Mouse (Mus musculus) forebrain, embryonic 13.5 days (tissue): ENCODE results near the gene Cog6. TPM values are rescaled to one million over a fixed set of nuclear protein-coding genes. Genes with fewer than 3 reads are reported as not detected.
A peak's percentile ranks its signal among the peaks of the same experiment; 100 is the strongest.
"Not testable (repeated sequence)": the region's sequence is repeated elsewhere in the genome, so short reads cannot be mapped to it uniquely, and the experiment has no call there.

Experiments used
- ATAC-seq: fragments of 200-750 bp; cut with Nextera tagmentation; 2 replicates; pipeline ENCODE4 v1.8.0; 2017
- H3K27ac ChIP-seq: fragments of 300-500 bp; sonication (generic); 2 replicates; pipeline ENCODE4 v1.5.1; 2015; ENCODE audit warnings: inconsistent platforms, mild to moderate bottlenecking, moderate library complexity
- H3K27me3 ChIP-seq: fragments of 300-500 bp; sonication (generic); 2 replicates; pipeline ENCODE4 v1.6.1; 2015; ENCODE audit warnings: mild to moderate bottlenecking, inconsistent platforms
- H3K36me3 ChIP-seq: fragments of 300-500 bp; sonication (generic); 2 replicates; pipeline ENCODE4 v1.6.1; 2015; ENCODE audit warnings: mild to moderate bottlenecking, inconsistent platforms; ENCODE audit not compliant: poor library complexity, severe bottlenecking
- H3K4me1 ChIP-seq: fragments of 300-500 bp; sonication (generic); 2 replicates; pipeline ENCODE4 v1.6.1; 2015; ENCODE audit warnings: inconsistent platforms
- H3K4me2 ChIP-seq: fragments of 300-500 bp; sonication (generic); 2 replicates; pipeline ENCODE4 v1.6.1; 2015; ENCODE audit warnings: inconsistent platforms, mild to moderate bottlenecking, moderate library complexity
- H3K4me3 ChIP-seq: fragments of 300-500 bp; sonication (generic); 2 replicates; pipeline ENCODE4 v1.5.1; 2015; ENCODE audit warnings: mild to moderate bottlenecking, inconsistent platforms
- H3K9ac ChIP-seq: fragments of 300-500 bp; sonication (generic); 2 replicates; pipeline ENCODE4 v1.6.1; 2015; ENCODE audit warnings: mild to moderate bottlenecking, inconsistent platforms
- H3K9me3 ChIP-seq: fragments of 300-500 bp; sonication (generic); replicated peaks from 2 replicates; pipeline ENCODE4 v1.6.1; 2016; ENCODE audit warnings: inconsistent platforms
- WGBS: fragments of 180-500 bp; shearing (Covaris S2); methylation state at CpG from one replicate; pipeline ENCODE4 v1.1.7; 2015; 5-methylcytosine and 5-hydroxymethylcytosine counted together
- polyA plus RNA-seq: library from polyadenylated mRNA; unstranded; fragments of >200 nt; fragmentation: Nextera tagmentation; extraction: Ambion mirVana; gene quantifications from 2 replicates; pipeline ENCODE4 v1.2.1, GENCODE M21; 2015

The Cog6 gene
- polyA plus RNA-seq, 1 experiment from 2014 or later = 55.2 TPM

DNA sequence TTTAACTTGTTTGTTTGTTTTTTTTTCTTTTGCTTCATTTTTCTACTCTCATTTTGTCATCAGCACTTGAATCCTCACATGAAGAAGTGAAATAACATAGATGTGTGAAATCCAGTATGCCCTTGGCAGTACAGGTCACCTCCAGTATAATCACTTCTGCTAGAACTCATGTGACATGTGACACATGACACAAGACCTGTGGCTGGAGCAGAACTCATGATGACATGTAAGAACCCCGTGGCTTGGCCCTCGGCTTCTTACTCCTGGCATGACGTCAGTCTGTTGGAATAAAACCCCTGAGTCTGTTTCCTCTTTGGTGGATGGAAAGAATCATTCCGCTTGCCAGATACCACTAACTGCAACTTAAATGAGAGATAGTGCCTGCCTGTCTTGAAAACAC lies 10.3 kb upstream of the Cog6 start:
- H3K27me3 ChIP-seq = no peaks in the 10 kb centered on the region
- H3K9ac ChIP-seq = no peak overlapping the region
- no peak for ATAC-seq
- H3K9me3 ChIP-seq = no peaks in the 10 kb centered on the region
- WGBS = 87% methylated on average over 4 of the region's 4 CpGs
- no peaks in the 10 kb centered on the region for H3K4me1 ChIP-seq
- no peak overlapping the region for H3K4me2 ChIP-seq
- H3K4me3 ChIP-seq = no peak overlapping the region
- no peaks in the 10 kb centered on the region for H3K36me3 ChIP-seq
- H3K27ac ChIP-seq = no peak overlapping the region

DNA sequence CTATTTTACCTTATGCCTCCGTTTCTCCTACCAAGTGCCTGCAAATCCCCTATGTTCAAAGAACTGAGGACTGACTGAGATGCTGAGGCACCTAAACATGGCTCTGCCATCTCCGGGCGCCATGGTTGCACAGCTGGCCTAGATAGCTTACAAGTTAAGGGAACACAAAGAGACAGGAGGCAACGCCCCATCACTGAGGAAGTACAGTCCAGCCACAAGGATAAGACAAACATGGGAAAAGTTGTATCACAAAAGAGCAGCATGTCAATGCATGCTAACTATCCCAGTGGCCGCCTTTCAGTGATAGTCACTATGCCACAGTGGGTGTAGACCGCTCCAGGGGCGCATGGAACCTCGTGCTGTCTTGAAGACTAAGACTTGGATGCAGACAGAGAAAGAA lies 9.6 kb downstream of the Cog6 start:
- H3K4me3 ChIP-seq = no peak overlapping the region
- H3K36me3 ChIP-seq = peaks cover 67% of the 10 kb centered on the region
- H3K27ac ChIP-seq = no peak overlapping the region
- ATAC-seq = no peak
- H3K4me1 ChIP-seq = no peaks in the 10 kb centered on the region
- H3K9me3 ChIP-seq = no peaks in the 10 kb centered on the region
- no peak overlapping the region for H3K9ac ChIP-seq
- WGBS = 95% methylated on average over 8 of the region's 8 CpGs
- H3K4me2 ChIP-seq = no peak overlapping the region
- no peaks in the 10 kb centered on the region for H3K27me3 ChIP-seq

DNA sequence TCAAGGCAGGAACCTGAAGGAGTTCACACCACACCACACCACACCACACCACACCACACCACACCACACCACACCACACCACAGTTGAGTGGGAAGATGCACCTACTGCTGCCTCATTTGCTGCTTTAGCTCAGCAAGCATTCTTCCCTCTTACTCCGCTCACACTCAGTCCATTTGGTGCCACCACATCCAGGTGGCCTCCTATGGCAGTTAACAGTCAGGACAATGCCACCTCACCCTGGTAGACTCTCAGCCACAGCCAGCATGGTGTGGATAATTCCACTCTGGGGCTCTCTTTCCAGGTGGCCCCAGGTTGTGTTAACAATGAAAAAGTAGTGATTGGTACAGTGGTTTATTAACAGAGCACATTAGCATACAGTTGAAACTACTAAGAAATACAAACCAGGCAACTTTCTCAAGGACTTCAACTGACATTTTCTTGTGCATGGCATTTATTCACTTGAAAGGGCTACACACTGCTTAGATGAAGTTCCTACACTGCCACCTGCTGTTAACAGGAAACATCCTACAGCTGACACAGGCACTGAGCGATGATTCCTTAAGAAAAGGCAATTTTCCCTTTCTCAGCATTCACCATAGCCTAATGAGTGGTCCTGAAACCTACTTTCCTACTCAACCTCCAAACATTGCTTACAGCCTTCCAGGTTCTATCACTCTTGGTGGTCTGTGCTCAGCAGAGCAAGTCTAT lies 12.5 kb downstream of the Cog6 start:
- Histone ChIP-seq H3K4me3 (no peak overlapping the region), H3K27ac (no peak overlapping the region), H3K36me3 (peaks cover 74% of the 10 kb centered on the region), H3K4me1 (no peaks in the 10 kb centered on the region), H3K9me3 (no peaks in the 10 kb centered on the region), H3K4me2 (no peak overlapping the region), H3K9ac (no peak overlapping the region), H3K27me3 (no peaks in the 10 kb centered on the region)
- WGBS = 80% methylated on average over 2 of the region's 2 CpGs
- ATAC-seq = 0 out of 2 replicates have a peak, but pooled peaks have one; percentile 67

DNA sequence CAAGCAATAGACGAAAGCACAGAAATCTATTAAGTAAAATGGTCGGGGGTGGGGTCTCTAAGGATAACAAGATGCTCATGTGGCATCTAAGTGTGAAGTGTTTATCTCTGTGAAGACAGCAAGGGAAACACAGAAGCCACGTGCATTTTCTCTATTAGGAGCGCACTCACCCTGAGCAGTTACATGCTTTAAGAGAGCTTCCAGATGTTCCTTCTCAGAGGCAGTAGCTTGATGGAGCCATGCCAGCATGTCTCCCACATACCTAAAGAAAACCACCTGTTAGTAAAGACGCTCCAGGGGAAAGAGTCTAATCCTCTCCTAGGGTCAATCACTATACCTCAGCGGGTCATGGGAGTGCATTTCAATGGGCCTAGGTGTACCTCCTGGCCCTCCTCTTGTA lies 15.0 kb downstream of the Cog6 start:
- Histone ChIP-seq H3K27ac (no peak overlapping the region), H3K27me3 (no peaks in the 10 kb centered on the region), H3K4me1 (no peaks in the 10 kb centered on the region), H3K9me3 (no peaks in the 10 kb centered on the region), H3K36me3 (peaks cover 73% of the 10 kb centered on the region), H3K4me3 (no peak overlapping the region), H3K9ac (no peak overlapping the region), H3K4me2 (no peak overlapping the region)
- no peak for ATAC-seq
- 71% methylated on average over 6 of the region's 6 CpGs for WGBS

DNA sequence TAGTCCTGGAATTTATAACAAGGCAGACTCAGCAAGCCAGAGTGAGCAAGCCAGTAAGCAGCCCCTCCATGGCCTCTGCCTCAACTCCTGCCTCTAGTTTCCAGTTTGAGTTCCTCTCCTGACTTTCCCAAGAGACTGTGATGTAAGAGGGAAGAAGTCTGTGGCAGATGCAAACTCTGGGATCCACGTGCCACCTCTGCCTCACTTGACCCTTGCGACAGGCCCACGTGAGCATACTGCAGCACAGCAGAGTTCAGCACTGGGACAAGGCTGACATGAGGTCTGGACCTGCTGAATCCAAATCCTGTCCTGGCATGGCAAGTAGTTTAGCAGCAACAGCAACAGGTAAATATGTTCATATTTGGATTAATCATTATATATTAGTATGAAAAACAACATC lies 17.0 kb downstream of the Cog6 start:
- no peak overlapping the region for H3K4me3 ChIP-seq
- H3K9me3 ChIP-seq = no peaks in the 10 kb centered on the region
- WGBS = 89% methylated on average over 3 of the region's 3 CpGs
- no peak overlapping the region for H3K9ac ChIP-seq
- H3K4me2 ChIP-seq = no peak overlapping the region
- no peaks in the 10 kb centered on the region for H3K27me3 ChIP-seq
- H3K36me3 ChIP-seq = peaks cover 71% of the 10 kb centered on the region
- no peaks in the 10 kb centered on the region for H3K4me1 ChIP-seq
- no peak for ATAC-seq
- no peak overlapping the region for H3K27ac ChIP-seq

DNA sequence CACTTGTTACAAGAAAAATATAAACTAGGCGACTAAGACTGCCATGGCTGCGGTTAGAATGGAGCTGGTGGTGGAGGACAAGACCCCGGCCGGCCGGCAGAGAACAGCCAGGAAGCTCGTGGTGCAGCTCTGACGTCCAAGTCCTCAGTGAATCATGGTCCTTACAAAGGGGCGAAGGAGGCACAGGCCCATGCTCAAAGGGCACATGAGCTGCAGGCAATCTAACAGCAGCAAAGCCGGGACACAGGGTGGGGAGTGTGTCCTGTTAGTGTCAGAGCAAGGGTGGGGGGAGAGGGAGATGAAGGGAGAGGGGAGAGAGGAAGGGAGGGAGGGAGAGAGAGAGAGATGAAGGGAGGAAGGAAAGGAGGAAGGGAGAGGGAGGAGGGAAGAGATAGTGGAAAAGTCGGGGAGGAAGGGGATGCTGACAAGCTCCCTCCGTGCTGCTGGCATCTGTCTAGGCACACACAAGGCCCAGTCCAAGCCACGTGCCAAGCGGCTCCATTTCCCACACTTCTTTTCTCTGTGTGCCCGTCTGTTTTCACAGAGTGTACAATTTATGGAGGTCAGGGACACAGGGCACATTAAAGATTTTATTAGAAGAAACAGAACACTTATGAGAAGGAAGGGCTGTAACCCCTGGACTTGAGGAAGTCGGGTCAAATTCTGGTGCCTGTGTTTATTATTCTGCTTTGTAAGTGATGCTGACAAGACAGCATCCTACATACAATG lies 17.9 kb downstream of the Cog6 start:
- Histone ChIP-seq H3K4me1 (no peaks in the 10 kb centered on the region), H3K27ac (no peak overlapping the region), H3K9ac (no peak overlapping the region), H3K27me3 (no peaks in the 10 kb centered on the region), H3K9me3 (no peaks in the 10 kb centered on the region), H3K4me3 (no peak overlapping the region), H3K4me2 (no peak overlapping the region), H3K36me3 (peaks cover 70% of the 10 kb centered on the region)
- no peak for ATAC-seq
- 87% methylated on average over 15 of the region's 15 CpGs for WGBS

DNA sequence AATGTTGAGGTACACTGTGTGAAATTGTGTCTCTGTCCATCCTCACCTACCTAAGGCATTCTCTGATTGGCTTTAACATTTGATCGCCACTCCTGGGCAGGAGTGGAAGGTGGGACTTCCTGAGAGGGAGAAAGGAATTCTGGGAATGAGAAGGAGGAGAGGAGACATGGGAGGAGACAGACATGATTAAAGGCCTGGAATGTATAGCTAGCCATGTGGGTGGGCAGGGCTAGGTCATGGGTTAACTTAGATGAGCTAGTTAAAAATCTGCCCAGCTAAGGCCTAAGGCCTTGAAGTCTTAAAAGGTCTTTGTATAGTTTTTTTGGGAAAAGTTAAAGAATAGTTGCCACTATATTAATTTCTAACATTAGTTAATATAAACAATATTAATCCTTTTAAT lies 19.7 kb downstream of the Cog6 start:
- Histone ChIP-seq H3K27me3 (no peaks in the 10 kb centered on the region), H3K36me3 (peaks cover 81% of the 10 kb centered on the region), H3K9me3 (no peaks in the 10 kb centered on the region), H3K4me1 (no peaks in the 10 kb centered on the region), H3K9ac (no peak overlapping the region), H3K4me3 (no peak overlapping the region), H3K4me2 (no peak overlapping the region), H3K27ac (no peak overlapping the region)
- WGBS = 77% methylated on average over 1 of the region's 1 CpGs
- no peak for ATAC-seq

DNA sequence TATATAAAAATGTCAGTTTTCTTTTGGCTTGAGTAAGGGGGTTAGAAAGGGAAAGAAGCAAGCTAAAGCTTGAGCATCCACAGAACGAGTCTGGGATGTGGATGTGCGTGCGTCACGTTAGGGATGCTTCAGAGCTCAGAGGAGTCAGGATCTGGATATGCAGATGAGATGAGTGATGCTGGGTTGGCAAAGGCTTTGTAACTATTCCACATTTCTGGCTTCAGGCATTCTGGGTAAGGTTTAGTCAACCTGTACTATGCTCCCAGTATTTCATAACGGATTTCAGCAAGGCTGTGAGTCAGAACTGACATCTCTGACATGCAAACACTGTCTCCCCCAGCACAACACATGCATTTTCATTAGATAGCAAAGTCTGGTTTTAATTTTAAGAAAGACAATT lies 20.4 kb downstream of the Cog6 start:
- H3K9ac ChIP-seq = no peak overlapping the region
- no peak overlapping the region for H3K27ac ChIP-seq
- H3K4me3 ChIP-seq = no peak overlapping the region
- H3K36me3 ChIP-seq = peaks cover 80% of the 10 kb centered on the region
- ATAC-seq = no peak
- no peaks in the 10 kb centered on the region for H3K27me3 ChIP-seq
- no peaks in the 10 kb centered on the region for H3K4me1 ChIP-seq
- no peak overlapping the region for H3K4me2 ChIP-seq
- 93% methylated on average over 5 of the region's 5 CpGs for WGBS
- H3K9me3 ChIP-seq = no peaks in the 10 kb centered on the region

DNA sequence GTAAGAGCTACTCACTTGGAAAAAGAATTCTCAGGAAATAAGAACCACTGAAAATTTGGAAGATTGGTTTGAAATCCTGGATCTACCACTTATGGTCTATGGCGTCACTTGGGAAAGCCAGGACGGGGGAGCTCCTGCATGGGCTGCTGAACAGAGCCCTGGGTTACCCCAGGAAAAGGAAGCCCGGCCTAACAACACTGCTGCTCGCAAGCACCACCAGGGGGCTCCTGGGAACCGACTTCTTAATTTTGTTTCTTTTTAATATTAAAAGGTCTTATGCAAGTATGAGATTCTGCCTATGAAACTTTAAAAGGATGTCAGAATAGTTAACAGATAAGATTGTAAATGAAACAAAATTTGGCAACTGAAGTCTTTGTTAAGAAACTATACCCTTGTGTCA lies 22.4 kb downstream of the Cog6 start:
- Histone ChIP-seq H3K27ac (no peak overlapping the region), H3K27me3 (no peaks in the 10 kb centered on the region), H3K9me3 (no peaks in the 10 kb centered on the region), H3K36me3 (peaks cover 79% of the 10 kb centered on the region), H3K4me3 (no peak overlapping the region), H3K9ac (no peak overlapping the region), H3K4me1 (no peaks in the 10 kb centered on the region), H3K4me2 (no peak overlapping the region)
- ATAC-seq = no peak
- WGBS = 67% methylated on average over 5 of the region's 5 CpGs

DNA sequence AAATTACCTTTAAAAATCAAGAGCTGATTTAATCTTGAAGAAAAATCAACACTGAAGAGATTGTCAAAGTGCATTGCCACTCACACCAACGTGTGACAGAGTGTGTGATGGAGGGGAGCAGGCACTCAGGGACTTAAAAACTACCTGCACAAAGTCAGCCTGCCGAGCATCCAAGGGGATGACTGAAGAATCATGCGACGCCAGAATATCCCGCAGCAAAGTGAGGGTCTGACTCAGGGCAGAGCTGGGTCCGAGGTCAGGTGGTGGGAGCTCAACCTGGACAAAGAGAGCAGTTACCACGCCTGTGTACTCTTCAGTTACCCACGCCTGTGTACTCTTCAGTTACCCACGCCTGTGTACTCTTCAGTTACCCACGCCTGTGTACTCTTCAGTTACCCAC lies 23.7 kb downstream of the Cog6 start:
- 88% methylated on average over 10 of the region's 10 CpGs for WGBS
- Histone ChIP-seq H3K4me3 (no peak overlapping the region), H3K27ac (no peak overlapping the region), H3K4me2 (no peak overlapping the region), H3K36me3 (peaks cover 83% of the 10 kb centered on the region), H3K9ac (no peak overlapping the region), H3K4me1 (no peaks in the 10 kb centered on the region), H3K27me3 (no peaks in the 10 kb centered on the region), H3K9me3 (no peaks in the 10 kb centered on the region)
- ATAC-seq = no peak

DNA sequence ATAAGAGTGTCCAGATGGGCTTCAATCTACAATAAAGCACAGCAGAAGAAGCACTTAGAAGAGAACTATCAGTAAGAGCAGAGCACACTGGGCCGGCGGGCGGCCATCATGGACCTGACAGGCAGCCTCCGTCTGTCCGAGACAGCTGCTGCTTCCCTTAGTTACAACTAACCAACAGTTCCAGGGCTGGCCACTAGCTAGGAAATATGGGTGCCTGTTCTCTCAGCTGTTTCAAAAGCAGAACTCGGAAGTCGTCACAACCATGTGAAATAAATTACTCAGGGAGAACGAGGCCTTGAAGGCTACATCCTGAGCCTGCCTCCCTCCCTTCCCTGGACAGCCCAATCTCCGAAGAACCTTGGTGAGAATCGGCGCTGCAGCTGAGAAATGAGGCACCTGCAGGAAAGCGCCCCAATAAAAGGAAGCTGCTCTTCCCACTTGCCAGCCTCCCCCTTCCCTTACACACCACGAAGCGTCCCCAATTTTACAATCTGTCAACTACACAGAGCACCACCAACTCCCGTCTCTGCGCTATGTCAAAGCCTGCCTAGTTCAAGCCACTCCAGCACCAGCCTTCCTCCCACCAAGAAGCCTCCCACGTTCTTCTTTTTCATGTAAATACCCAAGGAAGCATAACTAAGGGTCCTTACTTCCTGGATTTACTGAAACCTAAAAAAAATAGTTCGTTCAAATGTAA lies 26.8 kb downstream of the Cog6 start:
- H3K27ac ChIP-seq = no peak overlapping the region
- no peak for ATAC-seq
- no peaks in the 10 kb centered on the region for H3K27me3 ChIP-seq
- WGBS = 77% methylated on average over 18 of the region's 18 CpGs
- peaks cover 85% of the 10 kb centered on the region for H3K36me3 ChIP-seq
- H3K9ac ChIP-seq = no peak overlapping the region
- H3K4me3 ChIP-seq = no peak overlapping the region
- no peaks in the 10 kb centered on the region for H3K4me1 ChIP-seq
- no peaks in the 10 kb centered on the region for H3K9me3 ChIP-seq
- H3K4me2 ChIP-seq = no peak overlapping the region

DNA sequence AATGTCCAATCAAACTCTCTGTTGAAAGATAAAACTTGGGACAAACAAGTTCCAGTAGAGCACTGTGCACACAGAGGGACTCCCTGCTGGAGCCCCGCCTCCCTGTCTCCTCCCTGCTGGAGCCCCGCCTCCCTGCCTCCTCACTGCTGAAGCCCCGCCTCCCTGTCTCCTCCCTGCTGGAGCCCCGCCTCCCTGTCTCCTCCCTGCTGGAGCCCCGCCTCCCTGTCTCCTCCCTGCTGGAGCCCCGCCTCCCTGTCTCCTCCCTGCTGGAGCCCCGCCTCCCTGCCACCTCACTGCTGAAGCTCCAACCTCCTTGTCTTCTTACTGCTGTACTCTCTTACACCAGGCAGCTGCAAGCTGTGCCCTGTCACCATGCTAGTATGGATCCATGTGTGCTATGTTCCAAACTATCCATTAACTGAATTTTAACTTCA lies 31.5 kb downstream of the Cog6 start:
- not testable (repeated sequence) for H3K4me2 ChIP-seq, H3K27me3 ChIP-seq, H3K9me3 ChIP-seq, H3K4me1 ChIP-seq, ATAC-seq, H3K9ac ChIP-seq, H3K27ac ChIP-seq, H3K4me3 ChIP-seq
- H3K36me3 ChIP-seq = peaks cover 71% of the 10 kb centered on the region
- 31% methylated on average over 7 of the region's 7 CpGs for WGBS
